Mouse (Mus musculus): Measurements from ENCODE around the gene D230025D16Rik.

GRCm38 (mm10) chr8:105206766-105207275 is 18.1 kb upstream of the D230025D16Rik start:
- TF ChIP-seq CTCF (IDR thresholded peaks at IDR 0.05; ENCODE audit: low read depth, low read length): no peak
- no peak for TF ChIP-seq POLR2A (IDR thresholded peaks at IDR 0.05; ENCODE audit: extremely low read depth, insufficient read depth, low read length)
